Mouse (Mus musculus) midbrain, embryonic 11.5 days (tissue): Measurements from ENCODE around the gene Csgalnact2. TPM values are rescaled to one million over a fixed set of nuclear protein-coding genes. Genes with fewer than 3 reads are reported as not detected.

Experiments
- ATAC-seq: fragments of 200-750 bp; cut with Nextera tagmentation; 2 replicates; pipeline ENCODE4 v1.8.0; 2017; ENCODE audit warnings: moderate TSS enrichment, moderate library complexity; ENCODE audit not compliant: low FRiP score
- DNase-seq: peaks from one replicate; pipeline ENCODE4 v3.0.0; 2015; ENCODE audit warnings: low spot score; ENCODE audit errors: missing footprints
- H3K27ac ChIP-seq: fragments of 300-500 bp; sonication (generic); 2 replicates; pipeline ENCODE4 v1.5.1; 2014; ENCODE audit warnings: low read depth, low read length
- H3K27me3 ChIP-seq: fragments of 300-500 bp; sonication (generic); 2 replicates; pipeline ENCODE4 v1.6.1; 2014; ENCODE audit warnings: mild to moderate bottlenecking, low read length, moderate library complexity, mixed read lengths; ENCODE audit not compliant: control insufficient read depth, insufficient read depth
- H3K36me3 ChIP-seq: fragments of 300-500 bp; sonication (generic); 2 replicates; pipeline ENCODE4 v1.6.1; 2014; ENCODE audit warnings: mild to moderate bottlenecking, low read length, moderate library complexity, mixed read lengths; ENCODE audit not compliant: control insufficient read depth, insufficient read depth
- H3K4me1 ChIP-seq: fragments of 300-500 bp; sonication (generic); 2 replicates; pipeline ENCODE4 v1.6.1; 2014; ENCODE audit warnings: low read length; ENCODE audit not compliant: control insufficient read depth, insufficient read depth
- H3K4me2 ChIP-seq: fragments of 300-500 bp; sonication (generic); 2 replicates; pipeline ENCODE4 v1.6.1; 2014; ENCODE audit warnings: mild to moderate bottlenecking, moderate library complexity
- H3K4me3 ChIP-seq: fragments of 300-500 bp; sonication (generic); 2 replicates; pipeline ENCODE4 v1.5.1; 2014; ENCODE audit warnings: low read depth, low read length
- H3K9ac ChIP-seq: fragments of 300-500 bp; sonication (generic); 2 replicates; pipeline ENCODE4 v1.6.1; 2014; ENCODE audit warnings: low read length
- H3K9me3 ChIP-seq: fragments of 300-500 bp; sonication (generic); 2 replicates; pipeline ENCODE4 v1.6.1; 2016; ENCODE audit warnings: low read length; ENCODE audit not compliant: control insufficient read depth
- WGBS: fragments of 180-500 bp; shearing (Covaris S2); extraction: QIAGEN DNeasy Blood & Tissue Kit; methylation state at CpG from one replicate; pipeline ENCODE4 v1.1.7; 2014; 5-methylcytosine and 5-hydroxymethylcytosine counted together
- polyA plus RNA-seq: library from polyadenylated mRNA; unstranded; fragments of >200 nt; fragmentation: Nextera tagmentation; extraction: Ambion mirVana; gene quantifications from 2 replicates; pipeline ENCODE4 v1.2.1, GENCODE M21; 2014

The Csgalnact2 gene
- polyA plus RNA-seq = 8.1 and 8.2 TPM in 2 replicates

- H3K4me1 ChIP-seq = peaks cover 5% of the 10 kb centered on the region; the same call in 1 of the 2 replicates
- H3K9ac ChIP-seq = peak within 1 kb of the TSS; percentile 80
- 9% methylated on average over 50 of the region's 66 CpGs for WGBS
- ATAC-seq (peak; percentile 99), DNase-seq (peak; percentile 99)
- H3K4me3 ChIP-seq = peak within 1 kb of the TSS; percentile 79
- H3K27ac ChIP-seq = no peak within 1 kb of the TSS
- H3K9me3 ChIP-seq = no peaks in the 10 kb centered on the region
- peak within 1 kb of the TSS; percentile 79 for H3K4me2 ChIP-seq
- no peaks in the 10 kb centered on the region for H3K27me3 ChIP-seq
- H3K36me3 ChIP-seq = no peaks in the 10 kb centered on the region
Measured at GRCm38 (mm10) chr6:118138731-118139709, at the start of gene Csgalnact2. Csgalnact2 (minus strand) TSS chr6:118139140.

DNA sequence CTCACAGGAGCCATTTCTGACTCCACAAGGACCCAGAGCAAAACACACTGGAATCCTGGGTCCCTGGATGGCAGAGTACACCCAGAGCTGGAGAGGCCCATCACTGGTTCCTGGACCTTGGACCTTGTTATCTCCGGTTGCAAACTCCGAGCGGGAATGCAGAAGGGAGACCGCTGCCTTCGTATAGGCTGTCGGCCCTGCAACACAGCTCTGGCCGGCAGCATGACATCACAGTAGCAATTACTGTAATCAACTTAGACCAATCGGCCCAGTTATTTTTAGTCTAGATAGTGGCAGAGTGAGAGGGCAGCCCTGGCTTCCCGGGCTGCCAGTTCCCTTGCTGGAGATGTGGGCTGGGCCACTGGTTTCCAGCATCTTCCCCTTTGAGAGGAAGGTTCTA is 49.7 kb upstream of the Csgalnact2 start:
- DNase-seq (no peak), ATAC-seq (no peak)
- Histone ChIP-seq H3K4me2 (no peak overlapping the region), H3K9ac (no peak overlapping the region), H3K27ac (no peak overlapping the region), H3K4me3 (no peak overlapping the region), H3K27me3 (no peaks in the 10 kb centered on the region), H3K4me1 (peaks cover 4% of the 10 kb centered on the region), H3K9me3 (no peaks in the 10 kb centered on the region), H3K36me3 (no peaks in the 10 kb centered on the region)
- 94% methylated on average over 9 of the region's 9 CpGs for WGBS

DNA sequence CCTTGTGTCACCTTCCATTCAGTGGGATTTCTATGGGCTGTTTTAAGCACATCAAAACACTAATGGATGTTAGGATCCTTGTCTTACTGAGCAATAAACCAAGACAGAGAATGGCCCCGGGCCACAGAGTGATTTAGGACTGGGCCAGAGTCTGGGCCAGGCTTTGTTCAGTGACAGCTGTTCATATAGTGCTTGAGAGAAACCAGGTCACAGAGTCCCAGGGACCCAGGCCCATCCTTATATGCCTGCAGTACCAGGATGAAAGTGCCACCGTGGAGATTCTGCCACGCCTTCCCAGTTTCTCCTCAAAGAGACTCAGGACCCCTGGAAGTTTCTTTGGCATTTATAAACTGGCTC is 48.3 kb upstream of the Csgalnact2 start:
- H3K4me3 ChIP-seq = no peak overlapping the region
- H3K36me3 ChIP-seq = no peaks in the 10 kb centered on the region
- H3K4me1 ChIP-seq = peaks cover 4% of the 10 kb centered on the region
- WGBS = 86% methylated on average over 3 of the region's 3 CpGs
- no peak overlapping the region for H3K27ac ChIP-seq
- H3K27me3 ChIP-seq = no peaks in the 10 kb centered on the region
- no peak overlapping the region for H3K4me2 ChIP-seq
- ATAC-seq (no peak), DNase-seq (no peak)
- no peak overlapping the region for H3K9ac ChIP-seq
- H3K9me3 ChIP-seq = no peaks in the 10 kb centered on the region

GRCm38 (mm10) chr6:118186620-118187284 is 47.8 kb upstream of the Csgalnact2 start:
- peak; percentile 57 for ATAC-seq

DNA sequence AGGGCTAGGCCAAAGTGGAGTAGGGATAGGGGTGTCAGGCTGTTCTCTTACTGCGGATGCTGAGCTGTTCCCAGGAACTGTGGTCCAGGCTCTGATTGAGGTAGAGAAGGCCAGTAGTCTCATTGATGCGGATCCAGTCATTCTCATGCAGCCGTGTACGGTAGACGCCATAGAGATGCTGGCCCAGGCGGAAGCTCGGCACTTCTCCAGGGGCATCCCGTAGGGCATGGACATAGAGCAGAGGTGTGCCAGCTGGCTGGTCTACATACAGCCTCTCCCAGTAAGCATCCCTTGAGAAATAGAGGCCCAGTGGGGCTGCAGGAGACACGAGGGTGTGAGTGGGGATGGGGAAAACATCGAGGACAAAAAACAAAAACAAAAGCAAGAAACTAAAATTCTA is 45.2 kb upstream of the Csgalnact2 start:
- Histone ChIP-seq H3K4me3 (no peak overlapping the region), H3K9ac (no peak overlapping the region), H3K27me3 (no peaks in the 10 kb centered on the region), H3K27ac (no peak overlapping the region), H3K4me1 (peaks cover 4% of the 10 kb centered on the region), H3K36me3 (no peaks in the 10 kb centered on the region), H3K4me2 (no peak overlapping the region), H3K9me3 (no peaks in the 10 kb centered on the region)
- DNase-seq (no peak), ATAC-seq (no peak)
- 92% methylated on average over 10 of the region's 10 CpGs for WGBS

More at GRCm38 (mm10) chr6:118186620-118187284, 47.8 kb upstream of the Csgalnact2 start:
- Histone ChIP-seq H3K9ac (no peak overlapping the region), H3K4me1 (peaks cover 4% of the 10 kb centered on the region), H3K27ac (no peak overlapping the region), H3K9me3 (no peaks in the 10 kb centered on the region), H3K27me3 (no peaks in the 10 kb centered on the region), H3K36me3 (no peaks in the 10 kb centered on the region), H3K4me2 (no peak overlapping the region), H3K4me3 (no peak overlapping the region)
- peak; percentile 88 for DNase-seq
- 54% methylated on average over 17 of the region's 17 CpGs for WGBS

DNA sequence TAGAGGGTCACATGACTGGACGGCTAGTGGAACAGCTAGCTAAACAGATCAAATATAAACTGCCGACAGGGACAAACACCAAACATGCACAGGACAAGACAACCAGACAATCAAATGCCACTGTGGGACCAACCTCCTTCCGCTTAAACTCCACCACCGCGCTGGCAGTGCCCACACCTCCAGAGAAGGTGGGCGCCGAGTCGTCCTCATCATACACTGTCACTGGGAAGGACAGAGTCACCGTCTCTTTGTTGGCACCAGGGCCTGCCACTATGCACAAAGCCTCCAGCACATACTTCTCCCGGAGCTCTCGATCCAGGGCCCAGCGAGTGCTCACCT is 41.1 kb upstream of the Csgalnact2 start:
- DNase-seq = no peak
- Histone ChIP-seq H3K36me3 (no peaks in the 10 kb centered on the region), H3K4me1 (no peaks in the 10 kb centered on the region), H3K4me2 (no peak overlapping the region), H3K27ac (no peak overlapping the region), H3K9me3 (no peaks in the 10 kb centered on the region), H3K27me3 (no peaks in the 10 kb centered on the region), H3K4me3 (no peak overlapping the region), H3K9ac (no peak overlapping the region)
- WGBS = 83% methylated on average over 12 of the region's 12 CpGs
- 0 out of 2 replicates have a peak, but pooled peaks have one; percentile 23 for ATAC-seq

DNA sequence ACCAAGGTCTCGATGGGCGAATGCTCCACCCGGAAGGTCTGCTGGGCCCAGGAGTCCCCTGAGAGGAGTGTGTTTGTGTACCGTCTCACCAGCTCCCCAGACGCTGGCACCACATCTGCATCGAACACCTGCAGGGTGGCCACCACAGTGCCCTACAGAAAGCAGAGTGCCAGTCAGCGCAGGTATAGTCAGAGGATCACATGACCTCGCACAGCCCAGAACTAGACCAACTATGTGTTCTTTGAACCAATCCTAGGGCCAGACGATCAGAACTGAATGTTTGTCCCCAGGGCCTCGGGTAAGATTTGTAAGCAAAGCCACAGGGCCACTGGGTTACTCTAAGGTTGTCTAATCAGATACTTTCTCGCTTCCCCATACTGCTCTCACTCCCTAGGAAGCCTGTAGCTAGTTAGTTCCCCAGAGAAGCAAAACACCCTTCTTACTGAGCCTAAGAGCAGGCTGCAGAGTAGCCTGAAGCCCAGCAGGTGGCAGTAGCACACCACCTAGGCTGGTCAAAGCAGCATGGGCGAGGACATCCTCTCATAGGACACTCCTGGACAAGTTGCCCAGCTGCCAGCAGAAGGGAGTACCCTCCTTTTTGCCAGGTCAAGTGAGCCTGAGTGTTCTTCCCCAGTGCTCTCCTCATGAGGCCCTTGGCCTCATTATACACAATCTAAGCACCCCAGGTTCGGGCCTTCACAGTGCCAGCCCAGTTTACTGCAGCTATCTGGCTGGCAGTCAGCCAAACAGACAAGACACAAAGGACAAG is 40.6 kb upstream of the Csgalnact2 start:
- Histone ChIP-seq H3K4me3 (no peak overlapping the region), H3K27me3 (no peaks in the 10 kb centered on the region), H3K9ac (no peak overlapping the region), H3K9me3 (no peaks in the 10 kb centered on the region), H3K4me2 (no peak overlapping the region), H3K4me1 (no peaks in the 10 kb centered on the region), H3K36me3 (no peaks in the 10 kb centered on the region), H3K27ac (no peak overlapping the region)
- 61% methylated on average over 13 of the region's 13 CpGs for WGBS
- DNase-seq (peak; percentile 89), ATAC-seq (peak; percentile 80)

DNA sequence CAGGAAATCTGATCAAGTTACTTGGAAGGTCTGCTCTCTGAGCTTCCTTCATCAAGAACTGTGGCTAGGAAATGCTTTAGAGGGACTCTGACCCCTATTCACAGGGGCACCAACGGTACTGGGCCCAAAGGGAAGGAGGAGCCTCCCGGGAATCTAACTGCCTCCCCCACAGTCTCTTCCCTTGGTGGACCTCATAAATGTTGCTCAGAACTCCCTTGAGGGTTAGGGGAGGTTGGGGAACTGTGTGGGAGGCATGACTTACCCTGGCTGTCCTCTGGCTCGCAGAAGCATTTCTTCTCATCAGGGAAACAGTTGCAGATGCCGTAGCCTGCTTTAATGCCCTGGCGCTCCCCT is 35.0 kb upstream of the Csgalnact2 start:
- no peak overlapping the region for H3K9ac ChIP-seq
- H3K9me3 ChIP-seq = no peaks in the 10 kb centered on the region
- H3K36me3 ChIP-seq = no peaks in the 10 kb centered on the region
- H3K27ac ChIP-seq = no peak overlapping the region
- H3K27me3 ChIP-seq = no peaks in the 10 kb centered on the region
- WGBS = 85% methylated on average over 5 of the region's 5 CpGs
- ATAC-seq (no peak), DNase-seq (no peak)
- H3K4me2 ChIP-seq = no peak overlapping the region
- no peaks in the 10 kb centered on the region for H3K4me1 ChIP-seq
- no peak overlapping the region for H3K4me3 ChIP-seq
